Mouse (Mus musculus): ENCODE results near the gene Cdkn1a.

Gene Cdkn1a

GRCm38 (mm10) chr17:29122817-29123216, 32.0 kb downstream of the Cdkn1a start:
- DNase-seq: no peak

GRCm38 (mm10) chr17:29123578-29124174, 32.9 kb downstream of the Cdkn1a start:
- DNase-seq: no peak

DNA sequence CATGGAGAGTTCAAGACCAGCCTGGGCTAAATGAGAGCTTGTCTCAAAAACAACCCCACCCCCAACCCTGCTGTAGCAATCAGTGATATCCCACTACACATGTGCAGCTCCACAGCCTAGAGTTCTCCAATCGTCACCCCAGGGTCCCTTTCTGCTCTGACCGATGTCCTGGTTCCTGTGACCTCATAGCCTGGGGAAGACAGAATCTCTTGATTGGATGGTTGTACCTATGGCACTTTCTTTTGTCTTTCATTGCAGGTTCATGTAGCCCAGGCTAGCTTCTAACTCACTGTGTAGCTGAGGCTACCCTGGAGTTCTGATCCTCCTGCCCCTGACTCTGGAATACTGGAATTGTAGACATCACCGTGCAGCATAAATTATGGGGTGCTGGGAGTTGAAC, 35.8 kb downstream of the Cdkn1a start:
- no peak for DNase-seq

DNA sequence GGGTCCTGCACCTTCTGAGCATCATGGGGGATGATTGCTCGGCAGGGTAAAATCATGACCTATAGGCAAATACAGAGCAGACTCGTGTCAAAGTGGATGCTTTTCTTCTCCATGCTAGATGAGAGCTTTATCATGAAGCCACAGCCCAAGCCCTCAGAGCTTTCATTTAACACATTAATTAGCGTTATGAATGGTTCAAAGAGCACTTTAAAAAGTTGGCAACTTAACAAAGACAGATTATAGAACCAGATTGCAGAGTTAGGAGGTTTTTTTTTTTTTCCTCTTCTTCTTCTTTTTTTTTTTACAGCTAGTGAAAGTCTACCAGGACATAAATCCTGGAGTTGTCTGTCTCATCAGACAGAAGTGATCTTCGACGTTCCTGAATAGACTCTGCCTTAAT, 38.6 kb downstream of the Cdkn1a start:
- DNase-seq: no peak

GRCm38 (mm10) chr17:29135066-29135465, 44.3 kb downstream of the Cdkn1a start:
- no peak for DNase-seq

DNA sequence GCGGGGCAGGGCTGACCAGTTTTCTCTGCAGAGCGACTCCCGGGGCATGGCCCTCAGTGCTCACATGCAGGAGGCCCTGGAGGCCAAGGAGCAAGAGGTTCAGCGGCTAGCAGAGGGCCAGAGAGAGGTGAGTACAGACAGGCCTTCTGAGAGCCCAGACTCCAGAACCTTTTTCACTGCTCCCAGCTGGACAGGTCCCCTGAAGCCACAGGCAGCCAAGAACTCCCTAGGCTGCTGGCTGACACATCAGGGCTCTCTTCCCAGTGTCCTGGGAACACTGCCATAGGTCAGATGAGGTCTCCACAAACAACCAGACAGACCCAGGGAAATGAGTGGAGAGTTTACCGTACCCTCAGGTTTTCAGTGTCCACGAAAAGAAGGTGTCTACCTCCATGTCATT, 45.5 kb downstream of the Cdkn1a start:
- DNase-seq: no peak

- DNase-seq: no peak
Measured at GRCm38 (mm10) chr17:29137906-29138305, 47.1 kb downstream of the Cdkn1a start.

DNA sequence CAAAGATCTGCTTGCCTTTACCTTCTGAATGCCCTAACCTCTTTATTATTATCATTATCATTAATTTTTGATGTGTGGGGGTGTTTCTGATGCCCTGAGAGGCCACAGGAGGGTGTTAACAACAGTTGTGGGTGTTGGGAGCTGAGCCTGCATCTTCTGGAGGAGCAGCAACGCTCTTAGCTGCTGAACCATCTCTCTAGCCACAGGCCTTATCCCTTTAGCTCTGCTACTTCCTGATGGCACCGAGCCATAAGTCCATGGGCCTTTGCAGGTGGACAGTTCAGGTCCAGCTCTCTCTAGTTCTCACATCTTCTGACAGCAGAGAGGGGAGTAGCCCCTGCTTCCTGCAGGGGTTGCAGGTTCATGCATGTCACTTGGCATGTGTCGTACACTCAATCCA, 50.8 kb downstream of the Cdkn1a start:
- no peak for DNase-seq

- peak; percentile 34 to 37 for DNase-seq
Measured at GRCm38 (mm10) chr17:29143266-29143665, 52.5 kb downstream of the Cdkn1a start.

DNA sequence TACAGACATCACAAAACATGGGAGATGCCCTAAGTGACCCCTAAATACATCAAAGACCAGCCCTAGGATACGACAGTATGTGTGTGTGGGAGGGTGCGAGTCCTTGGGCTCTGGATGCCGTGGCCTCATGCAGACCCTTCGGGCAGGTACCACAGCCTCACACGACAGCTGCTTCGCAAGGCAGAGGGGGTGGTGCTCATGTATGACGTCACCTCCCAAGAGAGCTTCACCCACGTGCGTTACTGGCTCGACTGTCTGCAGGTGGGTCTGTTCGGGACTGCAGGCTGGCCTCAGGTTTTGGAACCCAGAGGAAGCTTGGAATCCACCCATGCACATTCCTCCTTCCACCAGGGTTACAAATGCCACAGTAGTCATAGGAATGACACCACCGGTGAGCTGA, 54.3 kb downstream of the Cdkn1a start:
- peak; percentile 75 to 77 for DNase-seq

DNA sequence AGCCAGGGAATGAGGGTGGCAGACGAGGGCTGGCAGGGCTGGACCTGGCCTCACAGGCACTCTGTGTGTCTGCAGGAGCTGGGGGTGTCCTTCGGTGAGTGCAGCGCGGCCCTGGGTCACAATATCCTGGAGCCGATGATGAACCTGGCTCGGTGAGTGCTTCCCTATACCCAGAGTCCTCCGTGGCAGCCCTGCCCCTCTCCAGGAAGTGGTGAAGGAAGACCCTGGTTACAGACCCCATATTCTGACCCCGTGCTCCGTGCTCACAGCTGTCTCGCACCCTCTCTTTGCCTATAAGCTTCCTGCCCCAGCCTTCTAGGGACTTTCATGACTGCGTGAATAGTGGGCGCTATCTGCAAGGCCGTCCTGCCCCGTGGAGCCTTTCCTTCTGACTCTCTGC, 56.5 kb downstream of the Cdkn1a start:
- DNase-seq: no peak

GRCm38 (mm10) chr17:29147773-29148172, 57.0 kb downstream of the Cdkn1a start:
- no peak for DNase-seq

- DNase-seq: no peak
Measured at GRCm38 (mm10) chr17:29149766-29150165, 59.0 kb downstream of the Cdkn1a start.
